Mouse (Mus musculus): ENCODE measurements at regions not wholly inside any gene's neighbourhood (a gene's known extent, or its start where the extent isn't known, plus 50 kb on each side); places are given as distances from the start of the nearest gene placed in this dataset.

GRCm38 (mm10) chr12:47466740-47467139 is 648.0 kb upstream of the Nova1 start:
- no peak overlapping the region for H3K4me3 ChIP-seq (ENCODE audit: insufficient read depth, low read length)
- H3K27ac ChIP-seq (ENCODE audit: insufficient read depth, low read depth, low read length), result no peak overlapping the region
- TF ChIP-seq CTCF (IDR thresholded peaks at IDR 0.05; ENCODE audit: low read depth, low read length) (no peak), POLR2A (IDR thresholded peaks at IDR 0.05; ENCODE audit: borderline replicate concordance, low read depth, low read length) (no peak)
- no peaks in the 10 kb centered on the region for H3K4me1 ChIP-seq (ENCODE audit: control insufficient read depth, insufficient read depth, low read length)

GRCm38 (mm10) chr12:47465924-47466323 is 647.2 kb upstream of the Nova1 start:
- no peaks in the 10 kb centered on the region for H3K4me1 ChIP-seq (ENCODE audit: control insufficient read depth, insufficient read depth, low read length)
- TF ChIP-seq POLR2A (IDR thresholded peaks at IDR 0.05; ENCODE audit: borderline replicate concordance, low read depth, low read length), result no peak
- no peak for TF ChIP-seq CTCF (IDR thresholded peaks at IDR 0.05; ENCODE audit: low read depth, low read length)
- no peak overlapping the region for H3K27ac ChIP-seq (ENCODE audit: insufficient read depth, low read depth, low read length)
- no peak overlapping the region for H3K4me3 ChIP-seq (ENCODE audit: insufficient read depth, low read length)

DNA sequence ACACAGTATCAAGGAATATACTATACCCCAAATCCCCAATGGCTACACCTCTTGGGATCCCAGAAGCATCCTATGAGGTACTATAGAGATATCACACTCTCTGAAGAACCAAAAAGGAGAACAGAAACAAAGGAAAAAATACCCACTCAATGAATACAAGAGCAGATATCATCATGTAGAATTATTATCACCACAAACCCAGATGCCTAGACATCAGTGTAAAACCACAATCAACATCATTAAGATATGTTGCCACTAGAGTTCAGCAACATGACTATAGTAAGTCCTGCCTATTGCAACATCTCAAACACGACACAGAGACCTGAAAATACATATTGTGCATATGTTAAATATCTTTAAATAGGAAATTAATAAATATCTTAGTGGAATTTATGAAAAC is 612.9 kb upstream of the Nova1 start:
- no peak overlapping the region for H3K27ac ChIP-seq (ENCODE audit: insufficient read depth, low read depth, low read length)
- TF ChIP-seq CTCF (IDR thresholded peaks at IDR 0.05; ENCODE audit: low read depth, low read length), result no peak
- TF ChIP-seq POLR2A (IDR thresholded peaks at IDR 0.05; ENCODE audit: borderline replicate concordance, low read depth, low read length), result no peak
- H3K4me1 ChIP-seq (ENCODE audit: control insufficient read depth, insufficient read depth, low read length), result no peaks in the 10 kb centered on the region
- no peak overlapping the region for H3K4me3 ChIP-seq (ENCODE audit: insufficient read depth, low read length)

- no peak for TF ChIP-seq CTCF (IDR thresholded peaks at IDR 0.05; ENCODE audit: low read depth, low read length)
- TF ChIP-seq POLR2A (IDR thresholded peaks at IDR 0.05; ENCODE audit: borderline replicate concordance, low read depth, low read length), result no peak
- H3K27ac ChIP-seq (ENCODE audit: insufficient read depth, low read depth, low read length), result no peak overlapping the region
- H3K4me3 ChIP-seq (ENCODE audit: insufficient read depth, low read length), result no peak overlapping the region
- H3K4me1 ChIP-seq (ENCODE audit: control insufficient read depth, insufficient read depth, low read length), result no peaks in the 10 kb centered on the region
Measured at GRCm38 (mm10) chr12:47412251-47412650, 593.5 kb upstream of the Nova1 start.

GRCm38 (mm10) chr12:47406563-47406962 is 587.8 kb upstream of the Nova1 start:
- H3K4me1 ChIP-seq (ENCODE audit: control insufficient read depth, insufficient read depth, low read length), result no peaks in the 10 kb centered on the region
- no peak overlapping the region for H3K4me3 ChIP-seq (ENCODE audit: insufficient read depth, low read length)
- TF ChIP-seq CTCF (IDR thresholded peaks at IDR 0.05; ENCODE audit: low read depth, low read length) (no peak), POLR2A (IDR thresholded peaks at IDR 0.05; ENCODE audit: borderline replicate concordance, low read depth, low read length) (no peak)
- no peak overlapping the region for H3K27ac ChIP-seq (ENCODE audit: insufficient read depth, low read depth, low read length)

- Histone ChIP-seq H3K4me3 (ENCODE audit: insufficient read depth, low read length) (no peak overlapping the region), H3K4me1 (ENCODE audit: control insufficient read depth, insufficient read depth, low read length) (no peaks in the 10 kb centered on the region), H3K27ac (ENCODE audit: insufficient read depth, low read depth, low read length) (no peak overlapping the region)
- TF ChIP-seq CTCF (IDR thresholded peaks at IDR 0.05; ENCODE audit: low read depth, low read length), result no peak
- TF ChIP-seq POLR2A (IDR thresholded peaks at IDR 0.05; ENCODE audit: borderline replicate concordance, low read depth, low read length), result no peak
Measured at GRCm38 (mm10) chr12:47406131-47406530, 587.4 kb upstream of the Nova1 start.

DNA sequence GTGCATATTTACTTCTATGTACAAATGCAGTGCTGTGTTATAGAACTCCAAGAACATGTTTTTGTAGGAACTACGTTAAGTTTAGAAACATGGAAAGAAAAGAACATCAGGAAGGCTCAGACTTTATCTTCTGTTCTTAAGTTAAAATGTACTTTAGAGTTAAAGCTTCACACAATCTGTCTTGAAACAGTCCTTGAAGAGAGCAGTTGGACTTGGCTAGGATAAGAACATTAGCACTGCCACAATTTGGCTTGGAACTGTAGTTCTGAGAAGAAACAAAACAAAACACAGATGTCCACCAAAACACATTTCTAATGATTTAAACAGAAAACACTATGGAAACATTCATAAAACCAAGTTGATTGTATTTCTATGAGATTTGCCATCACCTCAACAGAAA is 564.5 kb upstream of the Nova1 start:
- H3K4me1 ChIP-seq (ENCODE audit: control insufficient read depth, insufficient read depth, low read length), result no peaks in the 10 kb centered on the region
- TF ChIP-seq CTCF (IDR thresholded peaks at IDR 0.05; ENCODE audit: low read depth, low read length) (no peak), POLR2A (IDR thresholded peaks at IDR 0.05; ENCODE audit: borderline replicate concordance, low read depth, low read length) (no peak)
- H3K27ac ChIP-seq (ENCODE audit: insufficient read depth, low read depth, low read length), result no peak overlapping the region
- no peak overlapping the region for H3K4me3 ChIP-seq (ENCODE audit: insufficient read depth, low read length)

DNA sequence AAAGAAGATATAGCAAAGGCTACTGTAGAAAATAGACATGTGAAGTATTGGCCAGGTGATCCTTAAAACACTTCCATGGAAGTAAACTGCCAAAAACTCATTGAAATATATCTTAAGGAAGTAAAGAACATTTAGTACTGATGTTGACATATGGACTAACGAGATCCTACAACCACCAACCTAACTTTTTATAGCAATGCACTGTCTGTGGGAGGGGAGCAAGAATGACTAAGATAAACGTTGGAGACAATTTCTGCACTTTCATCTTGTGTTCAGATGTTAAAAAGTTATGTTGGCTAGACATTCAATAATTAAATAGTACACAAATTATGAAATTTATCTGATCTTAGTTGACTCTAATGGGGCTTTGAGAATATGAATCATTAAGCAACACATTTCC is 534.5 kb upstream of the Nova1 start:
- TF ChIP-seq CTCF (IDR thresholded peaks at IDR 0.05; ENCODE audit: low read depth, low read length) (no peak), POLR2A (IDR thresholded peaks at IDR 0.05; ENCODE audit: borderline replicate concordance, low read depth, low read length) (no peak)
- H3K4me1 ChIP-seq (ENCODE audit: control insufficient read depth, insufficient read depth, low read length), result no peaks in the 10 kb centered on the region
- H3K27ac ChIP-seq (ENCODE audit: insufficient read depth, low read depth, low read length), result no peak overlapping the region
- no peak overlapping the region for H3K4me3 ChIP-seq (ENCODE audit: insufficient read depth, low read length)

DNA sequence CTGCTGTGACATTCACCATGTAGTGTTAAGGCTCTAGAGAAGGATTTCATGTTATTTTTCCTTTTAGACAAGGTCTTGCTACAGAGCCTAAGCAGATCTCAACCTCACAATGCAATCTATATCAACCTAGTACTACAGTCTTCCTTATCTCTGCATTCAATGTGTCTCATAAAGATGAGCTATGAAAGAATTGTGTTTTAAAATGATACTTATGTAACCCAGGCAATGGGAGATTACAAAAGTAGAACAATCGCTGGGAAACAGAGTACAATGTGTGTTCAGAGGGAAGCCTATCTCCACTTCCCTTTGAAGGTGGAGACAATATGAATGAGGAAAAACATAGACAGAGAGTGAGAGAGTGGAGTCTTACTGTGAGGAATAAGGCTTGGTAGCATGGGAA is 532.5 kb upstream of the Nova1 start:
- H3K4me1 ChIP-seq (ENCODE audit: control insufficient read depth, insufficient read depth, low read length), result no peaks in the 10 kb centered on the region
- TF ChIP-seq CTCF (IDR thresholded peaks at IDR 0.05; ENCODE audit: low read depth, low read length) (no peak), POLR2A (IDR thresholded peaks at IDR 0.05; ENCODE audit: borderline replicate concordance, low read depth, low read length) (no peak)
- no peak overlapping the region for H3K4me3 ChIP-seq (ENCODE audit: insufficient read depth, low read length)
- H3K27ac ChIP-seq (ENCODE audit: insufficient read depth, low read depth, low read length), result no peak overlapping the region

- no peak overlapping the region for H3K4me3 ChIP-seq (ENCODE audit: insufficient read depth, low read length)
- no peak overlapping the region for H3K27ac ChIP-seq (ENCODE audit: insufficient read depth, low read depth, low read length)
- TF ChIP-seq POLR2A (IDR thresholded peaks at IDR 0.05; ENCODE audit: borderline replicate concordance, low read depth, low read length) (no peak), CTCF (IDR thresholded peaks at IDR 0.05; ENCODE audit: low read depth, low read length) (no peak)
- no peaks in the 10 kb centered on the region for H3K4me1 ChIP-seq (ENCODE audit: control insufficient read depth, insufficient read depth, low read length)
Measured at GRCm38 (mm10) chr12:47313413-47313812, 494.7 kb upstream of the Nova1 start.

DNA sequence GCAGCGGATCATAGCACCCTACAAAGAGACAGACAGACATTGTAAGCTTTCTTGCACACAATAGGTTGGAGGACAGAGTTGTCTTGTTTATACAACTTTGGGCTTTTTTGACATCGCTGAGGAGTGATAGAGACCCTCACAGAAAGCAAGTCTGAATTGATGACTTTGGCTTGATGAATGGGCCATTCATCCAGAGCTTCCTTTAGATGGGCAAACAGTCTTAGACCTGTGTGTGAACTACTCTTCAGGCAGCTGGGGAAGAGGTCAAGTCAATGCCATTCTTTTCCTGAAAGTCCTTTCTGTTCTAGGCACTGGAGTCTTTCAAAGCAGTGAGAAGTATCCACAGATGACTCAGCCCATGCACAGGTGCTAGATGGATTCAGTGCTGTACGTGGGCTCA is 457.2 kb upstream of the Nova1 start:
- no peak overlapping the region for H3K4me3 ChIP-seq (ENCODE audit: insufficient read depth, low read length)
- H3K4me1 ChIP-seq (ENCODE audit: control insufficient read depth, insufficient read depth, low read length), result no peaks in the 10 kb centered on the region
- TF ChIP-seq CTCF (IDR thresholded peaks at IDR 0.05; ENCODE audit: low read depth, low read length) (no peak), POLR2A (IDR thresholded peaks at IDR 0.05; ENCODE audit: borderline replicate concordance, low read depth, low read length) (no peak)
- no peak overlapping the region for H3K27ac ChIP-seq (ENCODE audit: insufficient read depth, low read depth, low read length)
